Mouse (Mus musculus) MEL (cell line): Measurements from ENCODE around the gene Vmn1r188. TPM values are rescaled to one million over a fixed set of nuclear protein-coding genes. Genes with fewer than 3 reads are reported as not detected.

Source experiments
- DNase-seq: peaks from one replicate; pipeline ENCODE4 v3.0.0; 2011; ENCODE audit warnings: low read depth, low spot score
- H3K27ac ChIP-seq: 2 replicates; pipeline ENCODE4 v1.5.1; 2012; ENCODE audit warnings: low read depth, mild to moderate bottlenecking, control low read depth, low read length, moderate library complexity; ENCODE audit not compliant: control insufficient read depth
- H3K27me3 ChIP-seq, 2 experiments: fragments of 150-350 bp in 1 of 2; sonication (generic) in 1 of 2; 2 replicates each; pipeline ENCODE4 v1.6.1; 2012; ENCODE audit warnings: low read length in 2 of 2, mild to moderate bottlenecking in 2 of 2, improper control_type of control experiment in 1 of 2, moderate library complexity in 1 of 2; ENCODE audit not compliant: insufficient read depth in 2 of 2, control insufficient read depth in 1 of 2
- H3K36me3 ChIP-seq, 2 experiments: 2 replicates each; pipeline ENCODE4 v1.6.1; 2012 to 2014; ENCODE audit warnings: low read length in 2 of 2, improper control_type of control experiment in 1 of 2, inconsistent platforms in 1 of 2, mild to moderate bottlenecking in 1 of 2; ENCODE audit not compliant: insufficient read depth in 2 of 2, control insufficient read depth in 1 of 2
- H3K4me1 ChIP-seq, 2 experiments: fragments of 150-350 bp in 1 of 2; sonication (generic) in 1 of 2; 2 replicates each; pipeline ENCODE4 v1.6.1; 2012; ENCODE audit warnings: low read length in 2 of 2, improper control_type of control experiment in 1 of 2, mild to moderate bottlenecking in 1 of 2; ENCODE audit not compliant: insufficient read depth in 2 of 2, control insufficient read depth in 1 of 2
- H3K4me3 ChIP-seq, 2 experiments: fragments of 150-350 bp in 1 of 2; sonication (generic) in 1 of 2; 2 replicates each; pipeline ENCODE4 v1.5.1; 2012; ENCODE audit warnings: low read depth in 2 of 2, low read length in 2 of 2, mild to moderate bottlenecking in 2 of 2, moderate library complexity in 2 of 2, control low read depth in 1 of 2, improper control_type of control experiment in 1 of 2; ENCODE audit not compliant: control insufficient read depth in 1 of 2, insufficient read depth in 1 of 2
- H3K79me2 ChIP-seq: 2 replicates; pipeline ENCODE4 v1.6.1; 2012; ENCODE audit warnings: mild to moderate bottlenecking, low read length, moderate library complexity; ENCODE audit not compliant: control insufficient read depth, poor library complexity, insufficient read depth
- H3K9ac ChIP-seq: 2 replicates; pipeline ENCODE4 v1.6.1; 2012; ENCODE audit warnings: low read depth, mild to moderate bottlenecking, control low read depth, low read length, moderate library complexity; ENCODE audit not compliant: control insufficient read depth, poor library complexity, severe bottlenecking
- H3K9me3 ChIP-seq: fragments of 150-350 bp; sonication (generic); replicated peaks from 2 replicates; pipeline ENCODE4 v1.6.1; 2012; ENCODE audit warnings: mild to moderate bottlenecking, low read length, improper control_type of control experiment, moderate library complexity; ENCODE audit not compliant: insufficient read depth
- ELF1 ChIP-seq: IDR thresholded peaks from 2 replicates; pipeline ENCODE4 v1.6.1; 2014; ENCODE audit warnings: low read depth, mild to moderate bottlenecking, inconsistent platforms, low read length, improper control_type of control experiment, moderate library complexity
- ETS1 ChIP-seq: IDR thresholded peaks from 2 replicates; pipeline ENCODE4 v1.6.1; 2012; ENCODE audit warnings: low read depth, mild to moderate bottlenecking, inconsistent platforms, low read length, improper control_type of control experiment, moderate library complexity
- MXI1 ChIP-seq: IDR thresholded peaks from 2 replicates; pipeline ENCODE4 v1.6.1; 2011; ENCODE audit warnings: mild to moderate bottlenecking, low read depth, low read length, improper control_type of control experiment
- POLR2A ChIP-seq, 2 experiments: IDR thresholded peaks; 2 replicates each; pipeline ENCODE4 v1.6.1; 2011 to 2012; ENCODE audit warnings: low read length in 2 of 2, mild to moderate bottlenecking in 2 of 2, control low read depth in 1 of 2, improper control_type of control experiment in 1 of 2, low read depth in 1 of 2, moderate library complexity in 1 of 2; ENCODE audit not compliant: control insufficient read depth in 1 of 2, insufficient read depth in 1 of 2, poor library complexity in 1 of 2
- POLR2AphosphoS5 ChIP-seq: IDR thresholded peaks from 2 replicates; pipeline ENCODE4 v1.6.1; 2012; ENCODE audit warnings: low read depth, borderline replicate concordance, mild to moderate bottlenecking, inconsistent platforms, low read length, moderate library complexity, mixed read lengths
- RCOR1 ChIP-seq: IDR thresholded peaks from 2 replicates; pipeline ENCODE4 v1.6.1; 2012; ENCODE audit warnings: low read depth, mild to moderate bottlenecking, inconsistent platforms, low read length, improper control_type of control experiment
- TBP ChIP-seq: IDR thresholded peaks from 2 replicates; pipeline ENCODE4 v1.8.0; 2011; ENCODE audit warnings: low read depth, low read length, improper control_type of control experiment
- UBTF ChIP-seq: IDR thresholded peaks from 2 replicates; pipeline ENCODE4 v1.6.1; 2012; ENCODE audit warnings: low read depth, mild to moderate bottlenecking, inconsistent platforms, low read length, improper control_type of control experiment, moderate library complexity, borderline replicate concordance; ENCODE audit not compliant: insufficient read depth
- ZNF384 ChIP-seq: IDR thresholded peaks from 2 replicates; pipeline ENCODE4 v1.6.1; 2012; ENCODE audit warnings: low read depth, mild to moderate bottlenecking, inconsistent platforms, low read length, improper control_type of control experiment
- polyA plus RNA-seq, 2 experiments: library from polyadenylated mRNA; stranded (reverse) in 1 of 2; unstranded in 1 of 2; fragments of >175 nt in 1 of 2; fragments of >200 nt in 1 of 2; gene quantifications; 2 replicates each; pipeline versions ENCODE4 v1.2.1 to v1.2.4; 2012; ENCODE audit warnings: low replicate concordance in 2 of 2, low read depth in 1 of 2; ENCODE audit not compliant: insufficient read length in 2 of 2, insufficient read depth in 1 of 2, missing spikeins in 1 of 2
- total RNA-seq: library from RNA; depleted of rRNA; stranded (reverse); fragments of 300-350 nt; gene quantifications from 2 replicates; pipeline ENCODE4 v1.2.3, GENCODE M21; 2012

The Vmn1r188 gene
- total and polyA plus RNA-seq, 3 experiments, result not detected

- H3K36me3 ChIP-seq, result peaks cover 0 to 22% of the 10 kb centered on the region in 2 experiments; a peak in 2 of 4 replicates
- peak overlapping the region in 1 of 2 experiments; percentile 34; a peak in 2 of 4 replicates for H3K4me3 ChIP-seq
- peak overlapping the region; percentile 66 for H3K9ac ChIP-seq
- no peaks in the 10 kb centered on the region for H3K9me3 ChIP-seq
- peak overlapping the region; percentile 88 for H3K27ac ChIP-seq
- H3K27me3 ChIP-seq, result no peaks in the 10 kb centered on the region
- TF ChIP-seq UBTF (0 out of 2 replicates have a peak, but pooled peaks have one; percentile 53), ZNF384 (no peak), ELF1 (no peak), POLR2AphosphoS5 (peak; percentile 90; the same call in 1 of the 2 replicates), POLR2A (IDR thresholded peaks at IDR 0.05; ENCODE audit: control insufficient read depth in 1 of 2, insufficient read depth in 1 of 2, low read depth in 1 of 2, low read length in 2 of 2, poor library complexity in 1 of 2) (peak; percentile 90 to 96)
- TF ChIP-seq, all 39 proteins: peak for 3
- Histone ChIP-seq H3K4me1 (peaks cover 0 to 4% of the 10 kb centered on the region in 2 experiments; a peak in 2 of 4 replicates), H3K79me2 (no peaks in the 10 kb centered on the region; the same call in 1 of the 2 replicates)
- peak; percentile 87 for DNase-seq
These were observed 47.9 kb upstream of the Vmn1r188 start for GRCm38 (mm10) chr13:22036149-22036956.

- peak; percentile 65 for DNase-seq
- Histone ChIP-seq H3K27ac (peak overlapping the region; percentile 88), H3K4me1 (peaks cover 0 to 4% of the 10 kb centered on the region in 2 experiments; a peak in 2 of 4 replicates), H3K27me3 (no peaks in the 10 kb centered on the region)
- no peak for TF ChIP-seq MXI1
- peak; percentile 59 for TF ChIP-seq TBP
- TF ChIP-seq, all 39 proteins: peak for 1
- Histone ChIP-seq H3K36me3 (peaks cover 0 to 24% of the 10 kb centered on the region in 2 experiments; a peak in 2 of 4 replicates), H3K9ac (peak overlapping the region; percentile 66), H3K79me2 (no peaks in the 10 kb centered on the region; the same call in 1 of the 2 replicates), H3K9me3 (no peaks in the 10 kb centered on the region), H3K4me3 (no peak overlapping the region; a peak in 1 of 4 replicates)
These were observed 47.3 kb upstream of the Vmn1r188 start for GRCm38 (mm10) chr13:22036986-22037385.

- H3K27ac ChIP-seq, result peak overlapping the region; percentile 61; the same call in 1 of the 2 replicates
- peak; percentile 62 for DNase-seq
- H3K4me3 ChIP-seq, result no peak overlapping the region
- H3K27me3 ChIP-seq, result no peaks in the 10 kb centered on the region
- no peaks in the 10 kb centered on the region for H3K9me3 ChIP-seq
- no peaks in the 10 kb centered on the region; the same call in 1 of the 2 replicates for H3K79me2 ChIP-seq
- no peak for TF ChIP-seq RCOR1
- TF ChIP-seq ETS1, result no peak
- TF ChIP-seq TBP, result 0 out of 2 replicates have a peak, but pooled peaks have one; percentile 4
- H3K4me1 ChIP-seq, result peaks cover 0 to 4% of the 10 kb centered on the region in 2 experiments; a peak in 2 of 4 replicates
- H3K9ac ChIP-seq, result peak overlapping the region; percentile 66
- H3K36me3 ChIP-seq, result peaks cover 0 to 24% of the 10 kb centered on the region in 2 experiments; a peak in 2 of 4 replicates
These were observed 46.8 kb upstream of the Vmn1r188 start for GRCm38 (mm10) chr13:22037415-22037814.
